Mouse (Mus musculus): ENCODE results near the gene Sys1.

Sys1 gene

GRCm38 (mm10) chr2:164456864-164457300, at the start of gene Sys1:
Gene Sys1, plus strand, starts transcription at chr2:164456964.
- TF ChIP-seq GATA4 (IDR thresholded peaks at IDR 0.05; ENCODE audit: insufficient replicate concordance, low read length): no peak

- TF ChIP-seq GATA4 (IDR thresholded peaks at IDR 0.05; ENCODE audit: insufficient replicate concordance, low read length): no peak
These were observed 49.1 kb upstream of the Sys1 start for GRCm38 (mm10) chr2:164407708-164408107.

GRCm38 (mm10) chr2:164414167-164414566, 42.6 kb upstream of the Sys1 start:
- TF ChIP-seq GATA4 (IDR thresholded peaks at IDR 0.05; ENCODE audit: insufficient replicate concordance, low read length): no peak

GRCm38 (mm10) chr2:164414581-164414980, 42.2 kb upstream of the Sys1 start:
- no peak for TF ChIP-seq GATA4 (IDR thresholded peaks at IDR 0.05; ENCODE audit: insufficient replicate concordance, low read length)

- no peak for TF ChIP-seq GATA4 (IDR thresholded peaks at IDR 0.05; ENCODE audit: insufficient replicate concordance, low read length)
These were observed 39.6 kb upstream of the Sys1 start for GRCm38 (mm10) chr2:164417198-164417597.

- no peak for TF ChIP-seq GATA4 (IDR thresholded peaks at IDR 0.05; ENCODE audit: insufficient replicate concordance, low read length)
These were observed 38.4 kb upstream of the Sys1 start for GRCm38 (mm10) chr2:164418308-164418875.

- no peak for TF ChIP-seq GATA4 (IDR thresholded peaks at IDR 0.05; ENCODE audit: insufficient replicate concordance, low read length)
These were observed 37.3 kb upstream of the Sys1 start for GRCm38 (mm10) chr2:164419489-164419888.

- no peak for TF ChIP-seq GATA4 (IDR thresholded peaks at IDR 0.05; ENCODE audit: insufficient replicate concordance, low read length)
These were observed 35.5 kb upstream of the Sys1 start for GRCm38 (mm10) chr2:164421306-164421705.

- TF ChIP-seq GATA4 (IDR thresholded peaks at IDR 0.05; ENCODE audit: insufficient replicate concordance, low read length): no peak
These were observed 34.8 kb upstream of the Sys1 start for GRCm38 (mm10) chr2:164421979-164422378.

GRCm38 (mm10) chr2:164422675-164423393, 33.9 kb upstream of the Sys1 start:
- TF ChIP-seq GATA4 (IDR thresholded peaks at IDR 0.05; ENCODE audit: insufficient replicate concordance, low read length): no peak

- no peak for TF ChIP-seq GATA4 (IDR thresholded peaks at IDR 0.05; ENCODE audit: insufficient replicate concordance, low read length)
These were observed 33.3 kb upstream of the Sys1 start for GRCm38 (mm10) chr2:164423464-164423863.

- no peak for TF ChIP-seq GATA4 (IDR thresholded peaks at IDR 0.05; ENCODE audit: insufficient replicate concordance, low read length)
These were observed 32.4 kb upstream of the Sys1 start for GRCm38 (mm10) chr2:164424406-164424805.

GRCm38 (mm10) chr2:164425401-164425800, 31.4 kb upstream of the Sys1 start:
- TF ChIP-seq GATA4 (IDR thresholded peaks at IDR 0.05; ENCODE audit: insufficient replicate concordance, low read length): no peak

GRCm38 (mm10) chr2:164426121-164426520, 30.6 kb upstream of the Sys1 start:
- TF ChIP-seq GATA4 (IDR thresholded peaks at IDR 0.05; ENCODE audit: insufficient replicate concordance, low read length): no peak

- TF ChIP-seq GATA4 (IDR thresholded peaks at IDR 0.05; ENCODE audit: insufficient replicate concordance, low read length): no peak
These were observed 29.8 kb upstream of the Sys1 start for GRCm38 (mm10) chr2:164426952-164427351.

GRCm38 (mm10) chr2:164428451-164428850, 28.3 kb upstream of the Sys1 start:
- TF ChIP-seq GATA4 (IDR thresholded peaks at IDR 0.05; ENCODE audit: insufficient replicate concordance, low read length): no peak
